Mouse (Mus musculus): Measurements from ENCODE around the gene Lrrc4. TPM values are rescaled to one million over a fixed set of nuclear protein-coding genes. Genes with fewer than 3 reads are reported as not detected.

The Lrrc4 gene
- polyA plus RNA-seq, 1 experiment from 2014 or later, result 1.0 TPM

- Histone ChIP-seq H3K27ac (replicated peaks; ENCODE audit: low read depth, low read length) (no peak overlapping the region), H3K4me3 (ENCODE audit: low read depth, low read length) (no peak overlapping the region), H3K36me3 (ENCODE audit: control insufficient read depth, insufficient read depth, low read length) (peaks cover 22% of the 10 kb centered on the region), H3K9ac (ENCODE audit: low read depth, low read length) (no peak overlapping the region), H3K27me3 (replicated peaks; ENCODE audit: control insufficient read depth, insufficient read depth, low read length) (no peaks in the 10 kb centered on the region), H3K9me3 (ENCODE audit: control insufficient read depth, low read length) (no peaks in the 10 kb centered on the region), H3K4me2 (ENCODE audit: low read depth, low read length) (no peak overlapping the region), H3K4me1 (ENCODE audit: control insufficient read depth, insufficient read depth, low read length) (peaks cover 19% of the 10 kb centered on the region)
- DNase-seq (ENCODE audit: low spot score), result no peak
- no peak for ATAC-seq (ENCODE audit: low read depth)
- WGBS, result 77% methylated on average over 3 of the region's 3 CpGs
These were observed 82.3 kb downstream of the Lrrc4 start for GRCm38 (mm10) chr6:28749224-28749623.

DNA sequence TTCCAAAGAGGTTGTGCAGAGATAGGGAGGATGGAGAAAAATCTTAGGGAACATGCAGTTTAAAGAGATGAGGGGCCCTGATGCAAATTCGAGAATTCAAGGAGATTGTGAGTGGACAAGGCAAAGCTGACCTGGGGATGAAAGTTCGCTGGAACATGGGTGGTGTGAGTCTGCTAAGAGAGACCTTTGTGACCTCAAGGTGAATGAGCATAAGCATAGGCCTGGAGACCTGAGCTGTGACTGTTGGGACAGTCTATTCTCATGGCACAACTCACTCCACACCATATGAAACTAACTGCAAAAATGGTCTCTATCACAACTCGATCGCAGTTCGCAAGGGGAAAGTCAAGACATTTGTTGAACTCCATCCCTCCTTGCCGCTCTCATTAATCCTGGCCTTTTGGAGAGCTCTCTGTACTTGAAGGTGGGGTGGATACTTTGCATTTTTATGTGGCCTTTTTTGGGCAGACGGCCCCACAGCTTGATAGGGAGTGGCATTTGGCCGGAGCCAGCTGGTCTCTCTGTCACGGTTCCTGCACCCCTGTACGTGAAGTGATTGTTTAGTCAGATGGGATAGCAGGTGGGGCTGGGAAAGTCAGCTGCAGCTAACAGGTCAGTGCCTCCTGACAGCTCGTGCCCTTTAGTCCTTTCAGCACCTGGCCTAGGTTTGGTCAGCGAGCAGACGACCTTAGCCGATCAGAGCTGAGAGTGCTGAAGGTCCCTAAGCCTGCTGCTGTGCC is 83.4 kb downstream of the Lrrc4 start:
- DNase-seq (ENCODE audit: low spot score), result no peak
- 63% methylated on average over 10 of the region's 14 CpGs for WGBS
- H3K4me1 ChIP-seq (ENCODE audit: control insufficient read depth, insufficient read depth, low read length), result peaks cover 18% of the 10 kb centered on the region; the same call in 1 of the 2 replicates
- no peak overlapping the region for H3K27ac ChIP-seq (replicated peaks; ENCODE audit: low read depth, low read length)
- no peaks in the 10 kb centered on the region for H3K27me3 ChIP-seq (replicated peaks; ENCODE audit: control insufficient read depth, insufficient read depth, low read length)
- peaks cover 22% of the 10 kb centered on the region for H3K36me3 ChIP-seq (ENCODE audit: control insufficient read depth, insufficient read depth, low read length)
- no peak for ATAC-seq (ENCODE audit: low read depth)
- H3K9ac ChIP-seq (ENCODE audit: low read depth, low read length), result no peak overlapping the region
- H3K4me3 ChIP-seq (ENCODE audit: low read depth, low read length), result no peak overlapping the region
- H3K4me2 ChIP-seq (ENCODE audit: low read depth, low read length), result no peak overlapping the region
- H3K9me3 ChIP-seq (ENCODE audit: control insufficient read depth, low read length), result no peaks in the 10 kb centered on the region

GRCm38 (mm10) chr6:28747025-28747424 is 84.5 kb downstream of the Lrrc4 start:
- Histone ChIP-seq H3K9me3 (ENCODE audit: control insufficient read depth, low read length) (no peaks in the 10 kb centered on the region), H3K9ac (ENCODE audit: low read depth, low read length) (no peak overlapping the region), H3K27me3 (replicated peaks; ENCODE audit: control insufficient read depth, insufficient read depth, low read length) (no peaks in the 10 kb centered on the region), H3K4me1 (ENCODE audit: control insufficient read depth, insufficient read depth, low read length) (peaks cover 19% of the 10 kb centered on the region; the same call in 1 of the 2 replicates), H3K4me2 (ENCODE audit: low read depth, low read length) (no peak overlapping the region), H3K4me3 (ENCODE audit: low read depth, low read length) (no peak overlapping the region), H3K27ac (replicated peaks; ENCODE audit: low read depth, low read length) (no peak overlapping the region), H3K36me3 (ENCODE audit: control insufficient read depth, insufficient read depth, low read length) (peaks cover 22% of the 10 kb centered on the region)
- ATAC-seq (ENCODE audit: low read depth) (no peak), DNase-seq (ENCODE audit: low spot score) (no peak)
- WGBS, result 86% methylated on average over 5 of the region's 5 CpGs

DNA sequence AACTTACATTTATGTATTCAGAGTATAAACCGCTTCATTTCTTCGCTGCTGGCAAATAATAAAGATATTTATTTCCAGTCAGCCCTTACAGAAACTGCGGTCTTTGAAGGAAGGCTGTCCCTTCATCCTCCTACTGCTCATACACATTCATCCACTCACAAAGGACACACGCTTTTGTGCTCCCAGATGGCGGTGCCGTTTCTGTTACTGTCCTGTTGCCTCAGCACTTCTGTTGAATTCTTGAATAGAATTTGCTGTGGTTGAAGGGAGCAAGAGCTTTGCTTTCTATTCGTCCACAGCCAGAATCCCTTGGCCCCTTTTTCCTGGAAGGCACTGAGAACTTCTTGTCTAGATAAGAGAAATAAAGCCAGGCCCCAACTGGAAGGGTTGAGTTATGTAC is 85.7 kb downstream of the Lrrc4 start:
- H3K9ac ChIP-seq (ENCODE audit: low read depth, low read length), result no peak overlapping the region
- H3K4me2 ChIP-seq (ENCODE audit: low read depth, low read length), result no peak overlapping the region
- H3K9me3 ChIP-seq (ENCODE audit: control insufficient read depth, low read length), result no peaks in the 10 kb centered on the region
- no peak overlapping the region for H3K27ac ChIP-seq (replicated peaks; ENCODE audit: low read depth, low read length)
- H3K36me3 ChIP-seq (ENCODE audit: control insufficient read depth, insufficient read depth, low read length), result peaks cover 22% of the 10 kb centered on the region
- H3K27me3 ChIP-seq (replicated peaks; ENCODE audit: control insufficient read depth, insufficient read depth, low read length), result no peaks in the 10 kb centered on the region
- no peak for DNase-seq (ENCODE audit: low spot score)
- WGBS, result 87% methylated on average over 7 of the region's 7 CpGs
- no peak overlapping the region for H3K4me3 ChIP-seq (ENCODE audit: low read depth, low read length)
- ATAC-seq (ENCODE audit: low read depth), result no peak
- H3K4me1 ChIP-seq (ENCODE audit: control insufficient read depth, insufficient read depth, low read length), result peaks cover 12% of the 10 kb centered on the region; the same call in 1 of the 2 replicates

GRCm38 (mm10) chr6:28743586-28743985 is 88.0 kb downstream of the Lrrc4 start:
- DNase-seq (ENCODE audit: low spot score) (peak; percentile 73), ATAC-seq (ENCODE audit: low read depth) (0 out of 2 replicates have a peak, but pooled peaks have one; percentile 26)
- H3K36me3 ChIP-seq (ENCODE audit: control insufficient read depth, insufficient read depth, low read length), result peaks cover 22% of the 10 kb centered on the region
- no peak overlapping the region for H3K4me2 ChIP-seq (ENCODE audit: low read depth, low read length)
- H3K4me3 ChIP-seq (ENCODE audit: low read depth, low read length), result no peak overlapping the region
- no peak overlapping the region for H3K9ac ChIP-seq (ENCODE audit: low read depth, low read length)
- WGBS, result 22% methylated on average over 1 of the region's 1 CpGs
- no peaks in the 10 kb centered on the region for H3K9me3 ChIP-seq (ENCODE audit: control insufficient read depth, low read length)
- no peak overlapping the region for H3K27ac ChIP-seq (replicated peaks; ENCODE audit: low read depth, low read length)
- peaks cover 6% of the 10 kb centered on the region; the same call in 1 of the 2 replicates for H3K4me1 ChIP-seq (ENCODE audit: control insufficient read depth, insufficient read depth, low read length)
- H3K27me3 ChIP-seq (replicated peaks; ENCODE audit: control insufficient read depth, insufficient read depth, low read length), result no peaks in the 10 kb centered on the region

DNA sequence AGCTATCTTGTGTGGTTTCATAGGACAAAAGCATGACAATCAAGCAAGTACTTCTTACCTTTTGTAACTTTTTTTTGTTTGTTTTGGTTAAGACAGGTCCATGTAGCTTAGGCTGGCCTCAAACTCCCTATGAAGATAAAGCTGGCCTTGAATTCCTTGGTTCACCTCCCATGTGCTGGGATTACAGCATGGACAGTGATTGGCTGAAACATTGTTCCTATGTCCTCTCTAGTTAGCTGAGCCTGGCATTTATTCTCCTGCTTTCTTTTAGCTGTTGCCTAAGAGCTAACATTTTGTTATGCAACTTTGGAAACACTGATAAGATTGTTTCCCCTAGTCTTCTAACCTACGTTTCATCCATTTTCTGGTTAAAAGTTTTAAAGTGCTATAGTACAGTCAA is 93.9 kb downstream of the Lrrc4 start:
- H3K27ac ChIP-seq (replicated peaks; ENCODE audit: low read depth, low read length), result no peak overlapping the region

GRCm38 (mm10) chr6:28736665-28737064 is 94.9 kb downstream of the Lrrc4 start:
- DNase-seq (ENCODE audit: low spot score), result no peak
- no peak for ATAC-seq (ENCODE audit: low read depth)
- no peaks in the 10 kb centered on the region for H3K4me1 ChIP-seq (ENCODE audit: control insufficient read depth, insufficient read depth, low read length)
- no peak overlapping the region for H3K4me2 ChIP-seq (ENCODE audit: low read depth, low read length)
- H3K27ac ChIP-seq (replicated peaks; ENCODE audit: low read depth, low read length), result no peak overlapping the region
- WGBS, result 74% methylated on average over 7 of the region's 7 CpGs
- H3K36me3 ChIP-seq (ENCODE audit: control insufficient read depth, insufficient read depth, low read length), result no peaks in the 10 kb centered on the region
- H3K9me3 ChIP-seq (ENCODE audit: control insufficient read depth, low read length), result no peaks in the 10 kb centered on the region
- no peak overlapping the region for H3K4me3 ChIP-seq (ENCODE audit: low read depth, low read length)
- H3K27me3 ChIP-seq (replicated peaks; ENCODE audit: control insufficient read depth, insufficient read depth, low read length), result no peaks in the 10 kb centered on the region
- H3K9ac ChIP-seq (ENCODE audit: low read depth, low read length), result no peak overlapping the region

More for the DNA sequence above, 93.9 kb downstream of the Lrrc4 start:
- H3K4me2 ChIP-seq (ENCODE audit: low read depth, low read length), result no peak overlapping the region
- no peaks in the 10 kb centered on the region for H3K36me3 ChIP-seq (ENCODE audit: control insufficient read depth, insufficient read depth, low read length)
- WGBS, result 87% methylated on average over 1 of the region's 1 CpGs
- no peak overlapping the region for H3K9ac ChIP-seq (ENCODE audit: low read depth, low read length)
- no peaks in the 10 kb centered on the region for H3K4me1 ChIP-seq (ENCODE audit: control insufficient read depth, insufficient read depth, low read length)
- ATAC-seq (ENCODE audit: low read depth), result no peak
- H3K4me3 ChIP-seq (ENCODE audit: low read depth, low read length), result no peak overlapping the region
- DNase-seq (ENCODE audit: low spot score), result no peak
- no peaks in the 10 kb centered on the region for H3K27me3 ChIP-seq (replicated peaks; ENCODE audit: control insufficient read depth, insufficient read depth, low read length)
- no peaks in the 10 kb centered on the region for H3K9me3 ChIP-seq (ENCODE audit: control insufficient read depth, low read length)

DNA sequence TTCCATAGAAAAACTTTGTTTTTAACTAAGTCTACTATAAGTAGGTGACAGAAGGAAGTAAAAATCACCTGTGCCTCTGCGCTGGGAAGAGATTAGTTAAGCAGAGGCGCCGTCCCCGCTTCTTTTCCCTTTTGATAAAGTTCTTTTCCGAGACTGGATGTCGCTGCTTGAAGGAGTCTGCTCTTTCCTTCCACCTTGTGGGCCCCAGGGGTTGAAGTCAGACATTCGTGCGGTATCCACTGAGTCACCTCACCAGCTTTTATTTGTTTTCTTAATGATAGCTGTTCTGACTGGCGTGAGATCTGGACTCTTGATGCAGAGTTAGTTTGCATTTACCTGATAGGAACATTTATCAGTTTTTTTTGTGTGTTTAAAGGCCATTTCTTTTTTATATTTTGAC is 96.4 kb downstream of the Lrrc4 start:
- Histone ChIP-seq H3K4me1 (ENCODE audit: control insufficient read depth, insufficient read depth, low read length) (0 out of 2 replicates have a peak, but pooled peaks cover 1% of the 10 kb centered on the region), H3K27ac (replicated peaks; ENCODE audit: low read depth, low read length) (no peak overlapping the region), H3K4me2 (ENCODE audit: low read depth, low read length) (no peak overlapping the region), H3K36me3 (ENCODE audit: control insufficient read depth, insufficient read depth, low read length) (no peaks in the 10 kb centered on the region), H3K4me3 (ENCODE audit: low read depth, low read length) (no peak overlapping the region), H3K9me3 (ENCODE audit: control insufficient read depth, low read length) (no peaks in the 10 kb centered on the region), H3K27me3 (replicated peaks; ENCODE audit: control insufficient read depth, insufficient read depth, low read length) (no peaks in the 10 kb centered on the region), H3K9ac (ENCODE audit: low read depth, low read length) (no peak overlapping the region)
- DNase-seq (ENCODE audit: low spot score) (no peak), ATAC-seq (ENCODE audit: low read depth) (no peak)
- WGBS, result 80% methylated on average over 9 of the region's 9 CpGs
